Mouse (Mus musculus) lung, postnatal 25 days (tissue): Measurements from ENCODE around the gene Acsm2.

Experiments
- DNase-seq: peaks from one replicate; pipeline ENCODE4 v3.0.0; 2022; ENCODE audit warnings: low spot score

The Acsm2 gene

GRCm38 (mm10) chr7:119554040-119554439 lies at the start of gene Acsm2:
Gene Acsm2, plus strand, starts transcription at chr7:119554340.
- no peak for DNase-seq

GRCm38 (mm10) chr7:119511143-119511542 lies 43.0 kb upstream of the Acsm2 start:
- DNase-seq = no peak

- DNase-seq = peak; percentile 23
Measured at GRCm38 (mm10) chr7:119513056-119513455, 41.1 kb upstream of the Acsm2 start.

GRCm38 (mm10) chr7:119515492-119516271 lies 38.5 kb upstream of the Acsm2 start:
- no peak for DNase-seq

- DNase-seq = no peak
Measured at GRCm38 (mm10) chr7:119516272-119516558, 37.9 kb upstream of the Acsm2 start.

- DNase-seq = no peak
Measured at GRCm38 (mm10) chr7:119519163-119519562, 35.0 kb upstream of the Acsm2 start, which contains the start of gene Acsm5. Gene Acsm5, plus strand, starts transcription at chr7:119519463.

GRCm38 (mm10) chr7:119519654-119520053 lies 34.5 kb upstream of the Acsm2 start:
- DNase-seq = peak; percentile 48

GRCm38 (mm10) chr7:119521816-119522215 lies 32.3 kb upstream of the Acsm2 start:
- DNase-seq = no peak

- DNase-seq = no peak
Measured at GRCm38 (mm10) chr7:119522385-119522784, 31.8 kb upstream of the Acsm2 start.

- DNase-seq = no peak
Measured at GRCm38 (mm10) chr7:119523389-119523788, 30.8 kb upstream of the Acsm2 start, which contains the start of gene Pdilt. Gene Pdilt, minus strand, starts transcription at chr7:119523489.

- DNase-seq = peak; percentile 18
Measured at GRCm38 (mm10) chr7:119525881-119526281, 28.3 kb upstream of the Acsm2 start.

- DNase-seq = no peak
Measured at GRCm38 (mm10) chr7:119526486-119526885, 27.7 kb upstream of the Acsm2 start.

GRCm38 (mm10) chr7:119527135-119527534 lies 27.0 kb upstream of the Acsm2 start:
- no peak for DNase-seq

GRCm38 (mm10) chr7:119527548-119527947 lies 26.6 kb upstream of the Acsm2 start:
- no peak for DNase-seq

- no peak for DNase-seq
Measured at GRCm38 (mm10) chr7:119528617-119529016, 25.5 kb upstream of the Acsm2 start.

- no peak for DNase-seq
Measured at GRCm38 (mm10) chr7:119532924-119533323, 21.2 kb upstream of the Acsm2 start.

- no peak for DNase-seq
Measured at GRCm38 (mm10) chr7:119534389-119534788, 19.8 kb upstream of the Acsm2 start.

GRCm38 (mm10) chr7:119542445-119542844 lies 11.7 kb upstream of the Acsm2 start:
- no peak for DNase-seq

GRCm38 (mm10) chr7:119545572-119545971 lies 8.6 kb upstream of the Acsm2 start:
- DNase-seq = no peak

GRCm38 (mm10) chr7:119550471-119551222 lies 3.5 kb upstream of the Acsm2 start:
- no peak for DNase-seq

- peak; percentile 3 for DNase-seq
Measured at GRCm38 (mm10) chr7:119559789-119560451, 5.8 kb downstream of the Acsm2 start.

GRCm38 (mm10) chr7:119560452-119560835 lies 6.3 kb downstream of the Acsm2 start:
- DNase-seq = no peak

- no peak for DNase-seq
Measured at GRCm38 (mm10) chr7:119561441-119561840, 7.3 kb downstream of the Acsm2 start.
